Mouse (Mus musculus) heart, embryonic 14.5 days (tissue): Measurements from ENCODE around the gene Hbb-bs. TPM values are rescaled to one million over a fixed set of nuclear protein-coding genes. Genes with fewer than 3 reads are reported as not detected.

ENCODE experiments used
- ATAC-seq: fragments of 200-750 bp; cut with Nextera tagmentation; 2 replicates; pipeline ENCODE4 v1.8.0; 2017; ENCODE audit warnings: low read depth, moderate TSS enrichment; ENCODE audit not compliant: insufficient number of reproducible peaks, insufficient read depth, low FRiP score
- H3K27ac ChIP-seq, 2 experiments: fragments of 200-500 bp in 1 of 2; fragments of 300-500 bp in 1 of 2; sonication (generic) in 1 of 2; replicated peaks in 1 of 2; 2 replicates each; pipeline ENCODE4 v1.5.1; 2012 to 2014; ENCODE audit warnings: low read depth in 2 of 2, low read length in 2 of 2, control low read depth in 1 of 2, mild to moderate bottlenecking in 1 of 2, mixed read lengths in 1 of 2; ENCODE audit not compliant: control insufficient read depth in 1 of 2, insufficient read depth in 1 of 2
- H3K27me3 ChIP-seq: fragments of 300-500 bp; sonication (generic); 2 replicates; pipeline ENCODE4 v1.6.1; 2014; ENCODE audit warnings: mild to moderate bottlenecking, low read length, control low read depth; ENCODE audit not compliant: control insufficient read depth, insufficient read depth
- H3K36me3 ChIP-seq: fragments of 300-500 bp; sonication (generic); 2 replicates; pipeline ENCODE4 v1.6.1; 2014; ENCODE audit warnings: mild to moderate bottlenecking, control low read depth, low read length, mixed read lengths; ENCODE audit not compliant: control insufficient read depth, insufficient read depth
- H3K4me1 ChIP-seq, 2 experiments: fragments of 200-500 bp in 1 of 2; fragments of 300-500 bp in 1 of 2; sonication (generic) in 1 of 2; 2 replicates each; pipeline ENCODE4 v1.6.1; 2012 to 2014; ENCODE audit warnings: low read length in 2 of 2, control low read depth in 1 of 2, mixed read lengths in 1 of 2; ENCODE audit not compliant: control insufficient read depth in 2 of 2, insufficient read depth in 2 of 2
- H3K4me2 ChIP-seq: fragments of 300-500 bp; sonication (generic); 2 replicates; pipeline ENCODE4 v1.6.1; 2014; ENCODE audit warnings: mild to moderate bottlenecking, low read length
- H3K4me3 ChIP-seq, 2 experiments: fragments of 200-500 bp in 1 of 2; fragments of 300-500 bp in 1 of 2; sonication (generic) in 1 of 2; 2 replicates each; pipeline ENCODE4 v1.5.1; 2012 to 2014; ENCODE audit warnings: low read length in 2 of 2, mild to moderate bottlenecking in 2 of 2, control low read depth in 1 of 2, low read depth in 1 of 2, moderate library complexity in 1 of 2; ENCODE audit not compliant: control insufficient read depth in 1 of 2, insufficient read depth in 1 of 2
- H3K9ac ChIP-seq: fragments of 300-500 bp; sonication (generic); 2 replicates; pipeline ENCODE4 v1.6.1; 2014; ENCODE audit warnings: mild to moderate bottlenecking, low read length
- H3K9me3 ChIP-seq: fragments of 300-500 bp; sonication (generic); 2 replicates; pipeline ENCODE4 v1.6.1; 2016; ENCODE audit warnings: low read length, control low read depth; ENCODE audit not compliant: control insufficient read depth
- WGBS: fragments of 180-500 bp; shearing (Covaris S2); extraction: QIAGEN DNeasy Blood & Tissue Kit; methylation state at CpG from one replicate; pipeline ENCODE4 v1.1.7; 2014; 5-methylcytosine and 5-hydroxymethylcytosine counted together
- polyA plus RNA-seq: library from polyadenylated mRNA; unstranded; fragments of >200 nt; fragmentation: Nextera tagmentation; extraction: Ambion mirVana; gene quantifications from 2 replicates; pipeline ENCODE4 v1.2.1, GENCODE M21; 2014

The Hbb-bs gene
- 11,662 and 20,684 TPM in 2 replicates for polyA plus RNA-seq

DNA sequence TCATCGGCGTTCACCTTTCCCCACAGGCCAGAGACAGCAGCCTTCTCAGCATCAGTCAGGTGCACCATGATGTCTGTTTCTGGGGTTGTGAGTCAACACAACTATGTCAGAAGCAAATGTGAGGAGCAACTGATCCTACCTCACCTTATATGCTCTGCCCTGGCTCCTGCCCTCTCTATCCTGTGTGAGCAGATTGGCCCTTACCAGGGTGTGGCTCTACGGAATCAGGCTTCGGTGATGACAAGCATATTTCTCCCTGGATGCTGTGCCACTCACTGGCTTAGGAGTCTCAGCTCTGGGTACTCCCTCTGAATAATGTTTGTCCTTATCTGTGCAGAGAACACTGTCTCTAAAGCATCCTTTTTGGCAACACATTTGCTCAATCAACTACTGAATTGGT is at the start of gene Hbb-bs:
Gene Hbb-bs, minus strand, starts transcription at position 289 of the 400 bp plus-strand sequence.
- 85% methylated on average over 4 of the region's 4 CpGs for WGBS

DNA sequence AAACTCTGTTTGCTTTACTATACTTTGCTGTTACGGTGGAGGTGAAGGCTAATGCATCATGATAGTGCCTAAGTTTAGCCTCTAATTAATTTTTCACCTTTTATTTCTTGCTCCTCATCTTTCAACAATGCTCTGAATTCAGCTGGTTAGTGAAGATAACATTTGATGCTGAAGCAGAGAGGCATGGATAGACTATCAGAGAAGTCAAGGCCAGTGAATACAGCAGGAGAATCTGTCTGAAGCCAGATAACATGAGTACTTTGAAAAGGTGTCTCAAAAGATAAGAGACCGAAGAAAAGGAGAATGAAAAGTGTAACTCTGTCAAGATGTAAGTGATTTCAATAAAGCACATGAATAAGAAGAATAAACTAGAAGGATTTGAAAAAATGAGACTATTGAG is 49.2 kb upstream of the Hbb-bs start:
- H3K27me3 ChIP-seq = no peaks in the 10 kb centered on the region
- H3K4me2 ChIP-seq = no peak overlapping the region
- no peaks in the 10 kb centered on the region for H3K9me3 ChIP-seq
- 53% methylated on average over 2 of the region's 2 CpGs for WGBS
- H3K36me3 ChIP-seq = no peaks in the 10 kb centered on the region
- H3K27ac ChIP-seq = no peak overlapping the region
- no peak overlapping the region for H3K4me3 ChIP-seq
- no peak for ATAC-seq
- H3K9ac ChIP-seq = no peak overlapping the region
- no peaks in the 10 kb centered on the region for H3K4me1 ChIP-seq

More for the DNA sequence above, at the start of gene Hbb-bs:
- Histone ChIP-seq H3K9ac (no peak within 1 kb of the TSS), H3K27ac (no peak within 1 kb of the TSS), H3K4me1 (no peaks in the 10 kb centered on the region), H3K4me2 (no peak within 1 kb of the TSS), H3K9me3 (no peaks in the 10 kb centered on the region), H3K4me3 (no peak within 1 kb of the TSS), H3K27me3 (no peaks in the 10 kb centered on the region), H3K36me3 (no peaks in the 10 kb centered on the region)
- ATAC-seq = no peak

DNA sequence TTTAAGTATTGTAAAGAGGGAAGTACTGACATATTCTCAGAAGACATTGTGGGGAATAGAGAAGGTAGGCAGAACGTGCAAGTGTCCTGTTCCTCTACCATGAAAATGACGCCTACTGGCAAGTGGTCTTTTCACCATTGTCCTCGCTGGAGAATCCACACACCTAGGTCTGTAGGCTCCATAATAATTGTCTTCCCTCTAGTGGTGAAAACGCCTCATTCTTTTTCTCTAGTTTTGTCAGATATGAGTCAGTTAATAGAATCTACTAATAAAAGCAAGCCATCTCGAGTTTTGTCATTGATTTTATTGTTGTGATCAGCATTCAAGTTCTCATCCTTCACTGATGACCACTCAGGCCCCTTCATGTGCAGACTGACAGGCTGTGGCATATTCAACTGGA is 46.6 kb upstream of the Hbb-bs start:
- 42% methylated on average over 5 of the region's 5 CpGs for WGBS
- no peak overlapping the region for H3K9ac ChIP-seq
- H3K4me1 ChIP-seq = no peaks in the 10 kb centered on the region
- ATAC-seq = no peak
- H3K27ac ChIP-seq = no peak overlapping the region
- H3K4me2 ChIP-seq = no peak overlapping the region
- H3K4me3 ChIP-seq = no peak overlapping the region
- no peaks in the 10 kb centered on the region for H3K36me3 ChIP-seq
- no peaks in the 10 kb centered on the region for H3K9me3 ChIP-seq
- H3K27me3 ChIP-seq = no peaks in the 10 kb centered on the region

DNA sequence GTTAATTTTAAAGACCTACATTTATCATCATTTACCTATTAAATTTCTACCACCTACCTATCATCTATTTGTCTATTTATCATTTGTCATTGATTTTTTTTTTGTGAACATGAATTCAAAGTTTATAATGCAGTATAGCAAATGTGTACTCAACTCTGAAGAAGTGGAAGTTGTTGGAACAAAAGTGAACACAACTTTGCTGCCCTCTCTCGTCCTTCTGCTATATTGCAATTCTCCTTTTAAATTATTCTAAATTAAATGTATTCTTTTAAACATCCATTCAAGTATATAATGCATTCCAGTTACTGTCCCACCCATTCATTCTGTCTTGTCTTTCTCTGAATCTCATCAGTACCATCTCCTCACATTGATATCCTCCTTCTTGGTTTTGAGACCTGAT is 45.2 kb upstream of the Hbb-bs start:
- ATAC-seq = no peak
- no peaks in the 10 kb centered on the region for H3K4me1 ChIP-seq
- H3K27me3 ChIP-seq = no peaks in the 10 kb centered on the region
- no peak overlapping the region for H3K27ac ChIP-seq
- no peak overlapping the region for H3K4me2 ChIP-seq
- H3K36me3 ChIP-seq = no peaks in the 10 kb centered on the region
- no peak overlapping the region for H3K9ac ChIP-seq
- H3K9me3 ChIP-seq = no peaks in the 10 kb centered on the region
- 6% methylated on average over 1 of the region's 1 CpGs for WGBS
- no peak overlapping the region for H3K4me3 ChIP-seq

DNA sequence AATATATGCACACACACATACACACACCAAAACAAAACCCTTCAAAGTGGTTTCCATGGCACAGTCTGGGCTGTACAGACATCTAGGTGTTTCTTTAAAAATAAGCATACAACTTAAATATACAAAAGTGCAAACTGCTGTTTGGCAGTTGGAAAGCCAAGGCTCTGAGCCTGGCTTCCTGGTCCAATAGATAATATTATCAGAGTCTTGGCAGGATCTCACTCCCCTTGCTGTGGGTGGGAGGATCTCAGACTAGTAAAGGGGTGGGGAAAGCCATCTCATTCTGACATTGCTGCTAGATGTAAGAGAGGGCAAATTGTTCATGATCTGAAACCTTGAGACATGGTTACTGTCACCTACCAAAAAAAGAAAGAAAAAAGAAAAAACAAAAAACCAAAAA is 42.8 kb upstream of the Hbb-bs start:
- H3K9me3 ChIP-seq = no peaks in the 10 kb centered on the region
- no peak overlapping the region for H3K9ac ChIP-seq
- H3K27me3 ChIP-seq = no peaks in the 10 kb centered on the region
- no peak overlapping the region for H3K4me3 ChIP-seq
- H3K4me1 ChIP-seq = no peaks in the 10 kb centered on the region
- H3K4me2 ChIP-seq = no peak overlapping the region
- H3K27ac ChIP-seq = no peak overlapping the region; a peak in 1 of 4 replicates
- H3K36me3 ChIP-seq = no peaks in the 10 kb centered on the region
- no peak for ATAC-seq

DNA sequence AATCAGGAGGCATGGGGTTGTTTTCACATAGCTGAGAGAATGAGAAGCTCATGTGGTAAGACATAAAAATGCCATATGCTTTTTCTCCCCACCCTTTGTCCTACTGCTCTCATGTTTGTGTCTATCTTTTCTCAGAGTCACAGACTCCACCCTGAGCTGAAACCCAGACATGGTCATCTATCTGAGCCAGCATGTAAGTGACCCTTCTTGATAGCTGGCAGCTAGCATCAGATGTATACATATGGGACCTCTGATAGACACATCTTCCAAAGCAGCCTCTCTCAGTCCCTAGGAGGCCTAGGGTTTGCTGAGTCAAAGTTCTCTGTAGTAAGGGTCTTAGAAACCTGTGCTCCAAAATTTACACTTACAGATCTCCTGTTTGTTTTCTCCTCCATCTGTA is 37.8 kb upstream of the Hbb-bs start:
- Histone ChIP-seq H3K36me3 (no peaks in the 10 kb centered on the region), H3K4me3 (no peak overlapping the region), H3K27ac (no peak overlapping the region), H3K9me3 (no peaks in the 10 kb centered on the region), H3K9ac (no peak overlapping the region), H3K4me2 (no peak overlapping the region), H3K4me1 (no peaks in the 10 kb centered on the region), H3K27me3 (no peaks in the 10 kb centered on the region)
- no peak for ATAC-seq

DNA sequence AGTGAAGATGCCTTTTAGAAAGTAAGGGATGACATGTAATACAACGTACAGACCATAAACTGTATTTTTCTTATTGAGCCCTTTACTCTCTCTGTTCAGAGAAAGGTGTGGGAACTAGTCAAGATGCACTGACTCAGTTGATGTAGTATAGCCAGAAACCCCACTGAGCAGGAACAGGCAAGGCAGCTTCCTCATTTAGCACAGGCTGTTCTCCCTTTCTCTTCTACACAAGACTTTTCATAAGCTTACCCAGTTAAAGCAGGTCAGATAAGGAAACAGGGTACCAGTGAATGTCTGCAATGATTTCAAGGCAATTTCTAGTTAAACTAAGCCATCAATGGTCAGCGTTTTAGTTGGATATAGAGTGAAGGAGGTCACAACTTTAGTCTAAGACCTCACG is 33.6 kb upstream of the Hbb-bs start:
- no peak for ATAC-seq
- WGBS = 82% methylated on average over 3 of the region's 3 CpGs
- H3K9me3 ChIP-seq = no peaks in the 10 kb centered on the region
- no peak overlapping the region for H3K4me3 ChIP-seq
- no peak overlapping the region for H3K9ac ChIP-seq
- H3K4me1 ChIP-seq = no peaks in the 10 kb centered on the region
- H3K27me3 ChIP-seq = no peaks in the 10 kb centered on the region
- no peak overlapping the region for H3K27ac ChIP-seq
- no peak overlapping the region for H3K4me2 ChIP-seq
- no peaks in the 10 kb centered on the region for H3K36me3 ChIP-seq

DNA sequence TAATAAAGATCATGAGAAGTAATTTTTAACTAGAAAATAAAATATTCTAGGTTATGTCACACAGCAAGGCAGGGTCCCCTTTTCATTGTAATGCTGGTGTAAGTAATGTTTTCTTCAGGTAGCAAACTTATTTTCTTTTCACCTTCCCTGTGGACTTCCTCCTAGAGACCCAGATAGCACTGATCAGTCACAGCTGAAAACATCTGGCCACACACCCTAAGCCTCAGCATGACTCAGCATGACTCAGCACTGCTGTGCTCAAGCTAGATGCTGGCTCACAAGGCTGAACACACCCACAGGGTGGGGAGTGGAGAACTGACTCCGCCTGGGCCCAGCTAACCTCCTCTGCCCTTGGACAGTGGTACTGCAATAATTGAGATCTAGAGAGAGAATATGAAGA is 33.0 kb upstream of the Hbb-bs start:
- Histone ChIP-seq H3K27ac (no peak overlapping the region), H3K27me3 (no peaks in the 10 kb centered on the region), H3K9me3 (no peaks in the 10 kb centered on the region), H3K4me1 (no peaks in the 10 kb centered on the region), H3K4me3 (no peak overlapping the region), H3K36me3 (no peaks in the 10 kb centered on the region), H3K9ac (no peak overlapping the region), H3K4me2 (no peak overlapping the region)
- ATAC-seq = peak; percentile 73
- WGBS = 59% methylated on average over 1 of the region's 1 CpGs
